Mouse (Mus musculus) neural tube, embryonic 15.5 days (tissue): ENCODE measurements at regions not wholly inside any gene's neighbourhood (a gene's known extent, or its start where the extent isn't known, plus 50 kb on each side); places are given as distances from the start of the nearest gene placed in this dataset.

Source experiments
- ATAC-seq: fragments of 200-750 bp; cut with Nextera tagmentation; 2 replicates; pipeline ENCODE4 v1.8.0; 2017; ENCODE audit warnings: mild to moderate bottlenecking, moderate TSS enrichment, moderate library complexity; ENCODE audit not compliant: low FRiP score
- H3K27ac ChIP-seq: fragments of 300-500 bp; sonication (generic); replicated peaks from 2 replicates; pipeline ENCODE4 v1.5.1; 2015; ENCODE audit warnings: mild to moderate bottlenecking, inconsistent platforms
- H3K27me3 ChIP-seq: fragments of 300-500 bp; sonication (generic); replicated peaks from 2 replicates; pipeline ENCODE4 v1.6.1; 2015; ENCODE audit warnings: inconsistent platforms
- H3K36me3 ChIP-seq: fragments of 300-500 bp; sonication (generic); 2 replicates; pipeline ENCODE4 v1.6.1; 2015; ENCODE audit warnings: inconsistent platforms
- H3K4me1 ChIP-seq: fragments of 300-500 bp; sonication (generic); 2 replicates; pipeline ENCODE4 v1.6.1; 2015; ENCODE audit warnings: inconsistent platforms
- H3K4me2 ChIP-seq: fragments of 300-500 bp; sonication (generic); 2 replicates; pipeline ENCODE4 v1.6.1; 2015; ENCODE audit warnings: inconsistent platforms, mild to moderate bottlenecking, moderate library complexity
- H3K4me3 ChIP-seq: fragments of 300-500 bp; sonication (generic); replicated peaks from 2 replicates; pipeline ENCODE4 v1.5.1; 2015; ENCODE audit warnings: mild to moderate bottlenecking, inconsistent platforms
- H3K9ac ChIP-seq: fragments of 300-500 bp; sonication (generic); replicated peaks from 2 replicates; pipeline ENCODE4 v1.6.1; 2015; ENCODE audit warnings: mild to moderate bottlenecking, inconsistent platforms
- H3K9me3 ChIP-seq: fragments of 300-500 bp; sonication (generic); replicated peaks from 2 replicates; pipeline ENCODE4 v1.6.1; 2016; ENCODE audit warnings: inconsistent platforms
- WGBS: fragments of 180-500 bp; shearing (Covaris S2); methylation state at CpG from one replicate; pipeline ENCODE4 v1.1.7; 2015; ENCODE audit warnings: mixed read lengths; 5-methylcytosine and 5-hydroxymethylcytosine counted together

- no peaks in the 10 kb centered on the region for H3K36me3 ChIP-seq
- H3K27ac ChIP-seq = no peak overlapping the region
- H3K4me2 ChIP-seq = no peak overlapping the region
- no peak overlapping the region for H3K9ac ChIP-seq
- no peak overlapping the region for H3K4me3 ChIP-seq
- no peak for ATAC-seq
- 56% methylated on average over 6 of the region's 6 CpGs for WGBS
- no peaks in the 10 kb centered on the region for H3K9me3 ChIP-seq
- no peaks in the 10 kb centered on the region for H3K27me3 ChIP-seq
- peaks cover 9% of the 10 kb centered on the region; the same call in 1 of the 2 replicates for H3K4me1 ChIP-seq
Measured at GRCm38 (mm10) chr1:127152840-127153239, 52.0 kb upstream of the Mgat5 start.

- no peak overlapping the region for H3K27ac ChIP-seq
- 77% methylated on average over 4 of the region's 4 CpGs for WGBS
- no peak overlapping the region for H3K9ac ChIP-seq
- H3K4me3 ChIP-seq = no peak overlapping the region
- no peak overlapping the region for H3K4me2 ChIP-seq
- no peaks in the 10 kb centered on the region for H3K36me3 ChIP-seq
- H3K4me1 ChIP-seq = no peaks in the 10 kb centered on the region
- H3K27me3 ChIP-seq = no peaks in the 10 kb centered on the region
- ATAC-seq = no peak
- no peaks in the 10 kb centered on the region for H3K9me3 ChIP-seq
Measured at GRCm38 (mm10) chr1:127135521-127135920, 69.3 kb upstream of the Mgat5 start.

- H3K4me3 ChIP-seq = no peak overlapping the region
- no peaks in the 10 kb centered on the region for H3K4me1 ChIP-seq
- ATAC-seq = no peak
- no peaks in the 10 kb centered on the region for H3K27me3 ChIP-seq
- WGBS = 83% methylated on average over 5 of the region's 5 CpGs
- H3K4me2 ChIP-seq = no peak overlapping the region
- H3K9ac ChIP-seq = no peak overlapping the region
- H3K27ac ChIP-seq = no peak overlapping the region
- H3K9me3 ChIP-seq = no peaks in the 10 kb centered on the region
- H3K36me3 ChIP-seq = no peaks in the 10 kb centered on the region
Measured at GRCm38 (mm10) chr1:127131871-127132270, 72.9 kb upstream of the Mgat5 start.

- Histone ChIP-seq H3K36me3 (no peaks in the 10 kb centered on the region), H3K4me1 (no peaks in the 10 kb centered on the region), H3K27me3 (no peaks in the 10 kb centered on the region), H3K4me2 (no peak overlapping the region), H3K9me3 (no peaks in the 10 kb centered on the region), H3K27ac (no peak overlapping the region), H3K9ac (no peak overlapping the region), H3K4me3 (no peak overlapping the region)
- 71% methylated on average over 5 of the region's 5 CpGs for WGBS
- no peak for ATAC-seq
Measured at GRCm38 (mm10) chr1:127124862-127125261, 80.0 kb upstream of the Mgat5 start.

- no peak overlapping the region for H3K9ac ChIP-seq
- no peak overlapping the region for H3K4me2 ChIP-seq
- ATAC-seq = no peak
- H3K4me1 ChIP-seq = no peaks in the 10 kb centered on the region
- no peaks in the 10 kb centered on the region for H3K27me3 ChIP-seq
- no peak overlapping the region for H3K27ac ChIP-seq
- no peak overlapping the region for H3K4me3 ChIP-seq
- no peaks in the 10 kb centered on the region for H3K9me3 ChIP-seq
- 88% methylated on average over 1 of the region's 1 CpGs for WGBS
- no peaks in the 10 kb centered on the region for H3K36me3 ChIP-seq
Measured at GRCm38 (mm10) chr1:127118019-127118418, 86.8 kb upstream of the Mgat5 start.

- Histone ChIP-seq H3K4me2 (no peak overlapping the region), H3K4me1 (peaks cover 13% of the 10 kb centered on the region), H3K27me3 (no peaks in the 10 kb centered on the region), H3K27ac (no peak overlapping the region), H3K36me3 (no peaks in the 10 kb centered on the region), H3K4me3 (no peak overlapping the region), H3K9me3 (no peaks in the 10 kb centered on the region), H3K9ac (no peak overlapping the region)
- 36% methylated on average over 5 of the region's 5 CpGs for WGBS
- ATAC-seq = peak; percentile 76
Measured at GRCm38 (mm10) chr1:127107485-127107884, 97.3 kb upstream of the Mgat5 start.

- 37% methylated on average over 8 of the region's 8 CpGs for WGBS
- no peaks in the 10 kb centered on the region for H3K27me3 ChIP-seq
- H3K4me1 ChIP-seq = peaks cover 13% of the 10 kb centered on the region
- ATAC-seq = no peak
- 0 out of 2 replicates have a peak overlapping the region, but pooled peaks have one; percentile 18 for H3K27ac ChIP-seq
- no peak overlapping the region for H3K9ac ChIP-seq
- no peak overlapping the region for H3K4me3 ChIP-seq
- H3K36me3 ChIP-seq = no peaks in the 10 kb centered on the region
- H3K9me3 ChIP-seq = no peaks in the 10 kb centered on the region
- H3K4me2 ChIP-seq = no peak overlapping the region
Measured at GRCm38 (mm10) chr1:127105861-127106260, 99.0 kb upstream of the Mgat5 start.

GRCm38 (mm10) chr1:127103664-127104063 lies 101.2 kb upstream of the Mgat5 start:
- no peak for ATAC-seq
- H3K4me2 ChIP-seq = no peak overlapping the region
- peaks cover 13% of the 10 kb centered on the region for H3K4me1 ChIP-seq
- no peaks in the 10 kb centered on the region for H3K27me3 ChIP-seq
- no peaks in the 10 kb centered on the region for H3K36me3 ChIP-seq
- no peaks in the 10 kb centered on the region for H3K9me3 ChIP-seq
- no peak overlapping the region for H3K9ac ChIP-seq
- no peak overlapping the region for H3K4me3 ChIP-seq
- WGBS = 51% methylated on average over 2 of the region's 2 CpGs
- no peak overlapping the region for H3K27ac ChIP-seq

- Histone ChIP-seq H3K4me2 (no peak overlapping the region), H3K27me3 (no peaks in the 10 kb centered on the region), H3K27ac (no peak overlapping the region), H3K4me3 (no peak overlapping the region), H3K36me3 (no peaks in the 10 kb centered on the region), H3K9me3 (no peaks in the 10 kb centered on the region), H3K9ac (no peak overlapping the region), H3K4me1 (no peaks in the 10 kb centered on the region)
- ATAC-seq = no peak
Measured at GRCm38 (mm10) chr1:127098871-127099420, 105.9 kb upstream of the Mgat5 start.

- ATAC-seq = no peak
Measured at GRCm38 (mm10) chr1:127087616-127088015, 117.2 kb upstream of the Mgat5 start.

GRCm38 (mm10) chr1:127085988-127086387 lies 118.8 kb upstream of the Mgat5 start:
- H3K4me1 ChIP-seq = no peaks in the 10 kb centered on the region
- ATAC-seq = no peak
- H3K9me3 ChIP-seq = 0 out of 2 replicates have a peak, but pooled peaks cover 3% of the 10 kb centered on the region
- H3K27ac ChIP-seq = no peak overlapping the region
- no peak overlapping the region for H3K4me3 ChIP-seq
- WGBS = 91% methylated on average over 4 of the region's 4 CpGs
- no peaks in the 10 kb centered on the region for H3K27me3 ChIP-seq
- no peaks in the 10 kb centered on the region for H3K36me3 ChIP-seq
- no peak overlapping the region for H3K4me2 ChIP-seq
- no peak overlapping the region for H3K9ac ChIP-seq

More at GRCm38 (mm10) chr1:127087616-127088015, 117.2 kb upstream of the Mgat5 start:
- Histone ChIP-seq H3K4me2 (no peak overlapping the region), H3K27me3 (no peaks in the 10 kb centered on the region), H3K9me3 (0 out of 2 replicates have a peak, but pooled peaks cover 3% of the 10 kb centered on the region), H3K36me3 (no peaks in the 10 kb centered on the region), H3K9ac (no peak overlapping the region), H3K4me3 (no peak overlapping the region), H3K27ac (no peak overlapping the region), H3K4me1 (no peaks in the 10 kb centered on the region)

- Histone ChIP-seq H3K4me2 (no peak overlapping the region), H3K9me3 (no peaks in the 10 kb centered on the region), H3K4me3 (no peak overlapping the region), H3K36me3 (no peaks in the 10 kb centered on the region), H3K4me1 (no peaks in the 10 kb centered on the region), H3K27me3 (no peaks in the 10 kb centered on the region), H3K9ac (no peak overlapping the region), H3K27ac (no peak overlapping the region)
- ATAC-seq = no peak
- 80% methylated on average over 3 of the region's 3 CpGs for WGBS
Measured at GRCm38 (mm10) chr1:127083761-127084308, 121.0 kb upstream of the Mgat5 start.
